Mouse (Mus musculus): ENCODE data around the gene Iqcf1. TPM values are rescaled to one million over a fixed set of nuclear protein-coding genes. Genes with fewer than 3 reads are reported as not detected.

The Iqcf1 gene
- total and polyA plus RNA-seq, 3 experiments, result 0.37 TPM; not detected in 2

DNA sequence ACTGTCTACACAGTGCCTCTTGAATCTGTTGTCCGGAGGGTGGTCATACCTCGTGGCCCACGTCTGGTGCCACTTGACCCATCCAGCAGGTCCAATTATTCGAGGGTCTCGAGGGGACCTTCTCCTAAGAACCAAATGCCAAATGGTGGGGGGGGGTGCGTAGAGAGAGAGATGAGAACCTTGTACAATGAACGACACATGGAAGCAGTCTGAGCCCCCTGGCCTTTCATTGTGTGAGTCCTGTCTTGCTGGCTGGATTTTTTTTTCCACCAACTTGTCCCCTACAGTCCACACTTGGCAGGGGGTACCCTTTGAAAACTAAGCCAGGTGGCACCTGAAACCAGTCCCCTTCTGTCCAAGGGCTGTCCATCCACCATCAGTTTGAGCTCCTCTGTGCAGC, 32.0 kb upstream of the Iqcf1 start:
- intact Hi-C loops (cut with DNase I), result no loop called here
- peaks cover 4% of the 10 kb centered on the region; the same call in 1 of the 2 replicates for H3K4me1 ChIP-seq (ENCODE audit: control insufficient read depth, insufficient read depth, low read length)
- no peaks in the 10 kb centered on the region for H3K36me3 ChIP-seq (ENCODE audit: control insufficient read depth, insufficient read depth, low read length)

DNA sequence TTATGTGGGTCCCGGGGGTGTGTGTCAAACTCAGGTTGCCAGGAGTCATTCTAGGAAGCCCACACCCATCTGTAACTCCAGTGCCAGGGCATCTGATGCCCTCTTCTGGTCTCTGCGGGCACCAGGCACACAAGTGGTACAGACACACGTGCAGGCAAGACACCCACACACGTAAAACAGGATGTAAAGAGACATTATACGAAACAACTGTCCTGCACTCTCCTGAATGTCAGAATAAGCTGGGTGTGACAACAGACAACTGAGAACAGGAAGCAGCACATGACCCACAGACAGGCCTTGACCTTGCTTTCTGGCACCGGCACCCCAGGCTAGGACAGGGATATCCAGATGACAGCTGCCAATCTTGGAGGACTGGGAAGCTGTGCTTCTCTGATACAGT, 30.4 kb upstream of the Iqcf1 start:
- Histone ChIP-seq H3K36me3 (ENCODE audit: control insufficient read depth, insufficient read depth, low read length) (no peaks in the 10 kb centered on the region), H3K27me3 (ENCODE audit: control insufficient read depth, insufficient read depth, low read length) (no peaks in the 10 kb centered on the region), H3K79me2 (replicated peaks; ENCODE audit: control insufficient read depth, insufficient read depth, low read length) (no peaks in the 10 kb centered on the region), H3K27ac (no peak overlapping the region), H3K9ac (ENCODE audit: low read depth, low read length) (no peak overlapping the region), H3K4me3 (no peak overlapping the region), H3K4me1 (ENCODE audit: control insufficient read depth, insufficient read depth, low read length) (peaks cover 5% of the 10 kb centered on the region)
- no peak for DNase-seq
- 0 out of 2 replicates have a peak, but pooled peaks have one; percentile 15 for TF ChIP-seq CTCF (IDR thresholded peaks at IDR 0.05)
- no peak for TF ChIP-seq EP300 (IDR thresholded peaks at IDR 0.05; ENCODE audit: insufficient read depth, low read depth, low read length)
- TF ChIP-seq POLR2A (IDR thresholded peaks at IDR 0.05; ENCODE audit: insufficient read depth, low read depth, low read length), result no peak
- intact Hi-C loops (cut with DNase I), result no loop called here
- whole genome bisulfite sequencing, result 52% methylated on average over 6 of the region's 6 CpGs

More for the DNA sequence above, 32.0 kb upstream of the Iqcf1 start:
- Histone ChIP-seq H3K27ac (no peak overlapping the region), H3K27me3 (ENCODE audit: control insufficient read depth, insufficient read depth, low read length) (no peaks in the 10 kb centered on the region), H3K4me3 (no peak overlapping the region), H3K79me2 (replicated peaks; ENCODE audit: control insufficient read depth, insufficient read depth, low read length) (no peaks in the 10 kb centered on the region), H3K9ac (ENCODE audit: low read depth, low read length) (no peak overlapping the region)
- WGBS, result 93% methylated on average over 7 of the region's 7 CpGs
- DNase-seq, result no peak
- TF ChIP-seq EP300 (IDR thresholded peaks at IDR 0.05; ENCODE audit: insufficient read depth, low read depth, low read length) (no peak), CTCF (IDR thresholded peaks at IDR 0.05) (no peak)

DNA sequence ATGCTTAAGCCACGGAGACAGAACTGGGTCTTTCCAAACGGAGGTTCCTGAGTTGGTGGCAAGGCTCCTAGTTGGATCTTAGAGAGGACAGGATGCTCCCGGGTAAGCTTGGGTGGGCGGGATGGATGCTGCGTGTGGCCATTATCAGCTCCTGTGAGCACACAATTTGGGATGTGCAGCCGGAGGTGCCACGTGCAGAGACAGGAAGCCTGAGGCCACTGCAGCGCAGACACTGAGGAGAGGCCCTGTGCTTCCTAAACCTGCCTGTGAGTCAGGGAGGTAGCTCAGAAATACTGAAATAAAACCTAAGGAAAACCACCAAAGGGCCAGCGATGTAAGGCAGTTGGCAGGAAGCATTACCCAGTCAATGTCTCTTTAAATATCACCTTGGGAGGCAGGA, 30.0 kb upstream of the Iqcf1 start:
- peaks cover 6% of the 10 kb centered on the region for H3K4me1 ChIP-seq (ENCODE audit: control insufficient read depth, insufficient read depth, low read length)
- intact Hi-C loops (cut with DNase I), result no loop called here
- H3K4me3 ChIP-seq, result no peak overlapping the region
- TF ChIP-seq POLR2A (IDR thresholded peaks at IDR 0.05; ENCODE audit: insufficient read depth, low read depth, low read length), result no peak
- no peak for TF ChIP-seq CTCF (IDR thresholded peaks at IDR 0.05)
- no peak for TF ChIP-seq EP300 (IDR thresholded peaks at IDR 0.05; ENCODE audit: insufficient read depth, low read depth, low read length)
- no peaks in the 10 kb centered on the region for H3K27me3 ChIP-seq (ENCODE audit: control insufficient read depth, insufficient read depth, low read length)
- H3K9ac ChIP-seq (ENCODE audit: low read depth, low read length), result no peak overlapping the region
- no peaks in the 10 kb centered on the region for H3K36me3 ChIP-seq (ENCODE audit: control insufficient read depth, insufficient read depth, low read length)
- WGBS, result 45% methylated on average over 9 of the region's 9 CpGs
- H3K27ac ChIP-seq, result no peak overlapping the region
- no peak for DNase-seq
- H3K79me2 ChIP-seq (replicated peaks; ENCODE audit: control insufficient read depth, insufficient read depth, low read length), result no peaks in the 10 kb centered on the region

DNA sequence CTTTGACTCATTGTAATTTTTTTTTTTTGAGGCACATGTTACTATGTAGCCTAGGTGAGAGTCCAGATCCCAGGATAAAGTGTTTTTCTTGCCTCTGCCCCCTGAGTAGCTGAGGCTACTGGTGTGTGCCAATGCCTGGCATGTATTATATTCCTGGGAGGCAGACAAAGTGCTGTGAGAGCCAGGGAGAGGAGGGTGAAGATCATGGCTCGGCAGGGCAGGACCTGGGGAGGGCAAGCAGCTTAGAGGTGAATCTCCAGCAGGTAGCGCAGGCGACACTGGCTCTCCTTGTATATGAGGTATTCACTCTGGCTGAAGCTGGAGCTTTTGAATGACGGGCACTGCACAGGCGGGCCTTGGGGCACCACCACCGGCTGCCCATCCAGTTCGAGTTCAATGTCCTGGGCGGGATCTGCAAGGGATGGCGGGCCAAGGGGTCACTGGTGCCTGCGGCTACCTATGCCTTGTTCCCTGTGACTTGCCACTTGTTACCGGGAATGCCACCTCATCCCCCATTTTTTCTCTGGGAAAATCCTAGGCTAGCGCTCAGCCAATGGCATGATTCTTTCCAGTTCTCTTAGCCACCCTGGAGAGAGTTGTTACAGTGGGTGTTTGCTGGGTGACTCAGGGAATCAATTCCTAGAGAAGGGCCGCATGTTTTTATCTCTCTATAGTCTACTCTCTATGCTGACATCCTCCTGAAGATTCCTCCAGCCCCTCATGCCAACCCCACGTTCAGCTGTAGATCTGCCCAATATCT, 28.6 kb upstream of the Iqcf1 start:
- no peaks in the 10 kb centered on the region for H3K27me3 ChIP-seq (ENCODE audit: control insufficient read depth, insufficient read depth, low read length)
- no peak overlapping the region; the same call in 1 of the 2 replicates for H3K9ac ChIP-seq (ENCODE audit: low read depth, low read length)
- intact Hi-C loops (cut with DNase I), result no loop called here
- peak overlapping the region; percentile 12; the same call in 1 of the 2 replicates for H3K4me3 ChIP-seq
- H3K79me2 ChIP-seq (replicated peaks; ENCODE audit: control insufficient read depth, insufficient read depth, low read length), result no peaks in the 10 kb centered on the region
- peak overlapping the region; percentile 75 for H3K27ac ChIP-seq
- TF ChIP-seq POLR2A (IDR thresholded peaks at IDR 0.05; ENCODE audit: insufficient read depth, low read depth, low read length), result no peak
- no peak for TF ChIP-seq EP300 (IDR thresholded peaks at IDR 0.05; ENCODE audit: insufficient read depth, low read depth, low read length)
- TF ChIP-seq CTCF (IDR thresholded peaks at IDR 0.05), result no peak
- H3K4me1 ChIP-seq (ENCODE audit: control insufficient read depth, insufficient read depth, low read length), result peaks cover 7% of the 10 kb centered on the region
- 79% methylated on average over 14 of the region's 14 CpGs for WGBS
- peak in 1 of 2 experiments; percentile 16 for DNase-seq
- H3K36me3 ChIP-seq (ENCODE audit: control insufficient read depth, insufficient read depth, low read length), result no peaks in the 10 kb centered on the region

DNA sequence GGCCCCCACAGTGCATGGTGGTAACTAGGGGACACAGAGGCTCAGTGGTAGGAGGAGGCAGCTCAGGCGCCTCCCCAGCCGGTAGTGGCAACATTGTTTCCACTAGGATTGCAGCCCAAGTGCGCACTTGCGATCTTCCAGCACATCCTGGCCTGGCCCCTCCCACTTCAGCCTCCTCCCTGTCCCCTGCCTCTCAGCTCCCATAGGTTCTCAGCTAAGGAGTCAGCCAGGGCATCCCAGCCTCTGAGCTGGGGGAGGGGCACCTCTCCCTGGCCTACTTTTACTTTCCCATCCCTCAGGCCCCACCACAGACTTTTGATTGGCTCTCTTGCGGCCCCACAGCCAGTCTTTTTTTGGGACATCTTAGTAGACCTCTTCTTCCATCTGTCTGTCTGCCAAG, 27.9 kb upstream of the Iqcf1 start:
- no peaks in the 10 kb centered on the region for H3K27me3 ChIP-seq (ENCODE audit: control insufficient read depth, insufficient read depth, low read length)
- peaks cover 9% of the 10 kb centered on the region for H3K4me1 ChIP-seq (ENCODE audit: control insufficient read depth, insufficient read depth, low read length)
- TF ChIP-seq POLR2A (IDR thresholded peaks at IDR 0.05; ENCODE audit: insufficient read depth, low read depth, low read length), result peak; percentile 70
- no peak for TF ChIP-seq EP300 (IDR thresholded peaks at IDR 0.05; ENCODE audit: insufficient read depth, low read depth, low read length)
- TF ChIP-seq CTCF (IDR thresholded peaks at IDR 0.05), result peak; percentile 38
- H3K79me2 ChIP-seq (replicated peaks; ENCODE audit: control insufficient read depth, insufficient read depth, low read length), result no peaks in the 10 kb centered on the region
- peak; percentile 76 to 85 for DNase-seq
- peak overlapping the region; percentile 62 for H3K9ac ChIP-seq (ENCODE audit: low read depth, low read length)
- H3K27ac ChIP-seq, result peak overlapping the region; percentile 75
- intact Hi-C loops (cut with DNase I), result no loop called here
- WGBS, result 23% methylated on average over 5 of the region's 5 CpGs
- H3K36me3 ChIP-seq (ENCODE audit: control insufficient read depth, insufficient read depth, low read length), result no peaks in the 10 kb centered on the region
- H3K4me3 ChIP-seq, result peak overlapping the region; percentile 12; the same call in 1 of the 2 replicates

DNA sequence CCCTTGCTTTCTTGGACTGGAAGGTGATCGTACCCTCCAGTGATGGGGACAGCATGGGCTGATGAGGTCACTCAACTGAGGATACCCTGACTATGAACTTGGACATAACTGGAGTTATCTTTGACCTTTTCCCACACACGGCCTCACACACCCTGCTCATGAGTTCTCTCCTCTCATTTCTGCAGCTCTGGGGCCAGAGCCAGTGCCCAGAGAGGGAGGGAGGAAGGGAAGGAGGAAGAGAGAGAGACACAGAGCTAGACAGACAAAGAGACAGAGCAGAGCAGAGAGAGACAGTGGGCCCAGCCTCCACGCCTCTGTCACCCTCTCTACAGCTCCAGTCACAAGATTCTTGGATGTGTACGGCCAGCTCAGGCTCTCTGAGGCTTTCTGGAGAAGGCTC, 27.4 kb upstream of the Iqcf1 start:
- Histone ChIP-seq H3K9ac (ENCODE audit: low read depth, low read length) (no peak overlapping the region), H3K27me3 (ENCODE audit: control insufficient read depth, insufficient read depth, low read length) (no peaks in the 10 kb centered on the region), H3K79me2 (replicated peaks; ENCODE audit: control insufficient read depth, insufficient read depth, low read length) (no peaks in the 10 kb centered on the region), H3K4me3 (no peak overlapping the region), H3K27ac (peak overlapping the region; percentile 75), H3K36me3 (ENCODE audit: control insufficient read depth, insufficient read depth, low read length) (no peaks in the 10 kb centered on the region), H3K4me1 (ENCODE audit: control insufficient read depth, insufficient read depth, low read length) (peaks cover 9% of the 10 kb centered on the region)
- 48% methylated on average over 4 of the region's 4 CpGs for WGBS
- no peak for TF ChIP-seq EP300 (IDR thresholded peaks at IDR 0.05; ENCODE audit: insufficient read depth, low read depth, low read length)
- TF ChIP-seq CTCF (IDR thresholded peaks at IDR 0.05), result no peak
- TF ChIP-seq POLR2A (IDR thresholded peaks at IDR 0.05; ENCODE audit: insufficient read depth, low read depth, low read length), result no peak
- intact Hi-C loops (cut with DNase I), result no loop called here
- DNase-seq, result no peak
